Mouse (Mus musculus) cerebellum, adult 9-10 months (tissue): ENCODE measurements around the gene Fbxo31.
A peak's percentile ranks its signal among the peaks of the same experiment; 100 is the strongest.
"Not testable (repeated sequence)": the region's sequence is repeated elsewhere in the genome, so short reads cannot be mapped to it uniquely, and the experiment has no call there.

Source experiments
- DNase-seq: peaks from one replicate; pipeline ENCODE4 v3.0.0; 2022

Gene Fbxo31

GRCm38 (mm10) chr8:121578676-121579451 is at the start of gene Fbxo31:
TSS of gene Fbxo31 (minus strand) at chr8:121578806.
- DNase-seq: peak; percentile 97

- no peak for DNase-seq
These were observed 44.4 kb upstream of the Fbxo31 start for GRCm38 (mm10) chr8:121623043-121623442.

DNA sequence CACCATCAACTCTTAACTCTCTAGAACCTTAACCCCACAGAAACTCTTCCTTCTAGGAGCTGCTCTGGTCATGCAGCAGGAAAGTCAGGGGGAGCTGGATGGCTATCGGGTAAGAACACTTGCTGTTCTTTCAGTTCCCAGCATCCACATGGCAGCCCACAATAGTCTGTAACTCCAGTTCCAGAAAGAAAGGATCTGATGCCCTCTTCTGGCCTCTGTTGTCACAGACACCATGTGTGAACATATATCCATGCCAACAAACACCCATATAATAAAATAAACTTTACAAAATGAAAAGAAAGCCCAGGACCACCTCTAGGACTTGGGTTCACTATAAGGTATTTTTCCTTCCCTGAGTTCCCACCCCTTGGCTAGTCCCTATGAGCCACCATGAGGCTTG is 43.3 kb upstream of the Fbxo31 start:
- no peak for DNase-seq

- DNase-seq: no peak
These were observed 42.4 kb upstream of the Fbxo31 start for GRCm38 (mm10) chr8:121620801-121621516.

GRCm38 (mm10) chr8:121619401-121619995 is 40.9 kb upstream of the Fbxo31 start:
- DNase-seq: no peak

DNA sequence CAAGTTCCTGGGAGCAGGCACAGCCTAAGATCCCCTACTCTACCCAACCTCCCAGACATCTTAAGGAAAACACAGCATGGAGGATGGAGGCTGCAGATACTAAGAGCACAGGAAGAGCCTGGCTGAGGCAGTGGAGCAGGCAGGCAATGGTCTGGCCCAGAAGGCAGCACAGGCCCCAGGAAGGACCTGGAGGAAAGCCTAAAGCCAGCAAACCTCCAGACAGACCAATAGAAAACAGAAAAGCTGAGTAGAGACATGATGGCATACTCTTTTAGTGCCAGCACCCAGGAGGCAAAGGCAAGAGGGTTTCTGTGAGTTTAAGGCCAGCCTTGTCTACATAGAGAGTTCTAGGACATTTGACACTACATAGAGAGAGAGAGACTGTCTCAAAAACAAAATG is 34.8 kb upstream of the Fbxo31 start:
- no peak for DNase-seq

GRCm38 (mm10) chr8:121609916-121610315 is 31.3 kb upstream of the Fbxo31 start:
- no peak for DNase-seq

DNA sequence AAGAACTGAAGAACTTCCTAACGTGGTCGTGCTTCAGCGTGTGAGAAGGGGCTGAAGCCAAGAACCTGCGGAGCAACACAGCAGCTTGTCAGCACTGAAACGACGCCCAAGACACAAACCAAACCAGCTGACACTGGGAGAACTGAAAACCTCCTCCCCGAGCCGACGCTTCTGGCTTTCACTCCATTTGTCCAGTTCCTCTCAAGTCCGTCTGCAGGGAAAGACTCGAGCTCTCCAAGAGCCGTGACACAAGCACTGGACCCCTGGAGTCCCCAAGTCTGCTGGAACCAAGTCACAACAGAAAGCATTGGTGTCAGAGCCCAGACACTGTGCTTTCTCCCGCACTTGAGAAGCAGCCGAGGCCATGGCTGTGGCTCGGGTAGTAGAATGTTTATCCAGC is 30.6 kb upstream of the Fbxo31 start:
- no peak for DNase-seq

GRCm38 (mm10) chr8:121607661-121608060 is 29.1 kb upstream of the Fbxo31 start:
- DNase-seq: no peak

GRCm38 (mm10) chr8:121603801-121604200 is 25.2 kb upstream of the Fbxo31 start:
- DNase-seq: no peak

DNA sequence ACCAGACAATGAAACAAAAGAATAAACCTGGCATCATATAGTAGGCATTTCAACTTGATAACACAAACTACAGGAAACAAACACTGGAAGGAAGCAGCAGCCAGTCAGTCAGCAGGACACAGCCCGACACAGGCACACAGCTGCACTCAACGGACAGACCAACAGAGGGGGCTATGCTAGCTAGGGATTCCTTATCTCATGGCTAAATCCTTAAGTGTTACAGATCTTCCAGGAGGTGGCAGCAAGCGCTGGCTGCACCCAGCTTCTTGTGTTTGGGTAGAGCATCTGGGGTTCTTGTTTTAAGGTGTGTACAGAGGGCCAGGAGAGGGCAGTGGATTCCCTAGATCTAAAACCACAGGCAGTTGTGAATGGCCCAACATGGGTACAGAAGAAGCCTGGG is 24.3 kb upstream of the Fbxo31 start:
- DNase-seq: peak; percentile 81

DNA sequence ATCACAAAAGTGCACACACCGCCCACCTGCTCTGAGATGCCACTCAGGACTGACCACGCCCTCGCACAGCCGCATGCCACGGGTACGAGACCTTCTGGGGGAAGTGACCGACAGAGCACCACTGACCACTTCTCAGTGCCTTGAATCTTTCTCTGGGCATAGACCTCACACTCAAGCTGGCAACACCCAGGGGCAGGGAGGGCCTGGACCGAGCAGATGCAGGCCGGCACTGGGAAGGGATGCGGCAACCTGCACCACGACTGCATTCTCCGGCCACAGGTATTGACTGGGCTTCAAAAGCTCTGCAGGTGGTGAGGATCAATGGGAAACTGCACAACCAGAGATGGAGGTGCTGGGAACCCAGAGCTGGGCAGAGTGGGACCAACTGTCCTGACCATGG is 23.8 kb upstream of the Fbxo31 start:
- no peak for DNase-seq

DNA sequence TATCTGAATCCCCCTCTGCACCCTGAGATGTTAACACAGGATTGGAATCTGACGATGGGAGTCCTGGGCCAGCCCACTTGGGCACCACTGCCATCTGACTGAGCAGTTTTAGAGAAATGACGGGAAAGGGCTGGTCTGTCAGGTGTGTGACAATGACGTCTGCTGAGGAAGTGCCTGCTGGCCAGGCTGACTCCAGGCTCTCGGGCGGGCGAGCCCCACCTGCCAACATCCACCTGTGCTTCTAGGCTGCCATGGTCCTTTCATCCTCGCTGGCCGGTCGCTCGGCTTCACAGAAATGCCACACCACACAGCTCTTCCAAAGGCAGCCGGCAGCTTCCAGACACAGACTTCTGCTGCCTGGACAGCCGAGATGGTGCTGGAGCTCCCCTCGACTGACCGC is 21.2 kb upstream of the Fbxo31 start:
- DNase-seq: no peak

GRCm38 (mm10) chr8:121598892-121599291 is 20.3 kb upstream of the Fbxo31 start:
- peak; percentile 92 for DNase-seq

- DNase-seq: no peak
These were observed 19.6 kb upstream of the Fbxo31 start for GRCm38 (mm10) chr8:121598190-121598589.

DNA sequence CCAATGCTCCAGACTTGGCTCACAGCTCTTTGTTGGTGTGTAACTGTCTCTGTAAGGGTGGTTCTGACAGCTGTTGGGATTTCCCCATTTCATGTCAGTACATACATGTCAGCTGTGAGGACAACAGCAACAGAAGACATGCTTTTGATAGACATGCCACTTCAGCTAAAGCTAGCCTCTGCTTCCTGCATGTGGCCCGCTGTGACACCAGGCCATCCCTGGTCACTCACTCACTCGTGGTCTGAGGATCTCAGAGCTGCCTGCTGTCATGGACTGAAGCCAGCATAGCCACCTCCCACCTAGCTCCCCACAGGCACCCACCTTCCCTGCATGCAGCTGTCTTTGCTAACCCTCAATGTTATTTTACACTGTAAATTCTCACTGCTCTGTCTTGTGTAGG is 18.9 kb upstream of the Fbxo31 start:
- not testable (repeated sequence) for DNase-seq

DNA sequence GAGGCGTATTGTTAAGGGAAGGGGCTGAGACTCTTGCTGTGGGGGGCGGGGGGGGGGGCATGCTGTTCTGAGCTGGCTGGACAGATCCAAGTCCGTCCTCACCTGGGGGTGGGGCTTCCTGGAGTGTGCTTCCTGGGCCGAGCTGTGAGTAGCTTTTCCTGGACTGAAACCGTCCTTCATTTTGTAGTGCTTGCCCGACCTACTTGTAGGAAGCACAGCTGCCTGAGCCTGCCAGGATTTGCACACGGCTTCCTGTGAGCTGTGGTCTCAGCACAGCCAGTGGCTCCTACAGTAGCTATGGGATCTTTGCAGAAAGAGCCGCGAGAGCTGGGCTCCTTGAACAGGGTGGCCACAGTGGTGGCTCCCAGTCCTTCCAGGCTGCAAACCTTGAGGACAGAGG is 15.4 kb upstream of the Fbxo31 start:
- no peak for DNase-seq

DNA sequence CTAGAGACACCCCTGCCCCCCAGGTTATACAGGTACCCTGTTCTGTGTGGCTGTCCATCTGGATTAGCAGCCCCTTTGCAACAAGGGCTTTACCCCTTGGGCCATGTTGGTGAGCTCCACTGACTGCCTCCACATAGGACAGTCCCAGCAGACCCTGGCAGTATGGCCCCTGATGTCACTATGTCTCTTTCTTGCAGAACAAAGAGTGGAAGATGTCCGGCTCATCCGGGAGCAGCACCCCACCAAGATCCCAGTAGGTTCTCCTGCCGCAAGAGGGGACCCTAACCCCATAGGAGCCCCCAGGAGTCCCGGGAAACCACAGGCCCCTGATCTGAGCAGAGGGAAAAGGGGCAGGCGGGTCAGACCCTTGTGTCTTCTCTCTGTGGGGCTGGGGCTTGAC is 14.7 kb upstream of the Fbxo31 start:
- DNase-seq: no peak

- no peak for DNase-seq
These were observed 12.8 kb upstream of the Fbxo31 start for GRCm38 (mm10) chr8:121591178-121592066.

- peak; percentile 96 for DNase-seq
These were observed 11.9 kb upstream of the Fbxo31 start, which contains the start of gene Map1lc3b for GRCm38 (mm10) chr8:121590203-121591177. TSS of gene Map1lc3b (plus strand) at chr8:121590361.

DNA sequence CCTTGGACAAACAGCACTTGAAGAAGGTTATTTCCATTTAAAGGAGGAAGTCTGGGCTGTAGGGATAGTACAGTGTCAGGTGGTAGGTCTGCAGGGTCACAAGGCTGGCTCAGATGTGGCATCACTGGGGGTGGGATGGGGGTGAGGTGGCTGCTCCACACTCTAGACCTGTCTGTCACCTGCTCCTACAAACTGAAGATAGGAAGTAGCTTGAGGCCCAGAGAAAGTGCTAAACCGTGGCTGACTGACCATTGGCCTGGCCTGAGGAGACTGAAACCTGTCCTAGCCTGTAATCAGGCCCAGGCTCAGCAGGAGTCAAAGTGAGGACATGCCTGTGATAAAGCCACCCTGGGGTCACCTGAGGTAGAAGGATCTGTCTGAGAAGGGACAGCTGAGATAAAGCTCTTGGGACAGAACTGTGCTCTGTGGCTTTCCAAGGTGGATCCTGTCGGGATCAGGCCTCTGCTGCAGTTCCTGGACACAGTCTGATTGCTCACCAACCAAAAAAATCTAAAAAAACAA is 10.7 kb upstream of the Fbxo31 start:
- DNase-seq: no peak
